Mouse (Mus musculus): ENCODE measurements around the gene Gm9837. TPM values are rescaled to one million over a fixed set of nuclear protein-coding genes. Genes with fewer than 3 reads are reported as not detected.

The Gm9837 gene
- total RNA-seq, 2 experiments from 2014 or later, result not detected

GRCm38 (mm10) chr11:53489007-53489406 lies 18.7 kb upstream of the Gm9837 start:
- DNase-seq (ENCODE audit: low spot score), result no peak
- intact Hi-C loops (cut with DNase I), result no loop called here

- no peak for DNase-seq (ENCODE audit: low spot score)
- intact Hi-C loops (cut with DNase I), result no loop called here
Observed at GRCm38 (mm10) chr11:53486822-53487594, 16.7 kb upstream of the Gm9837 start.

GRCm38 (mm10) chr11:53486351-53486750 lies 16.1 kb upstream of the Gm9837 start:
- no peak for DNase-seq (ENCODE audit: low spot score)
- intact Hi-C loops (cut with DNase I), result no loop called here

- no peak for DNase-seq (ENCODE audit: low spot score)
- intact Hi-C loops (cut with DNase I), result no loop called here
Observed at GRCm38 (mm10) chr11:53485719-53486118, 15.4 kb upstream of the Gm9837 start.

GRCm38 (mm10) chr11:53483159-53483891 lies 13.0 kb upstream of the Gm9837 start:
- intact Hi-C loops (cut with DNase I), result no loop called here
- DNase-seq (ENCODE audit: low spot score), result no peak

GRCm38 (mm10) chr11:53481088-53481730 lies 10.9 kb upstream of the Gm9837 start:
- DNase-seq (ENCODE audit: low spot score), result no peak
- intact Hi-C loops (cut with DNase I), result no loop called here

- no peak for DNase-seq (ENCODE audit: low spot score)
- intact Hi-C loops (cut with DNase I), result no loop called here
Observed at GRCm38 (mm10) chr11:53479783-53480301, 9.6 kb upstream of the Gm9837 start, which contains the start of the genes Gm9945 and Sowaha. Gm9945 (plus strand) TSS chr11:53480166. Sowaha (minus strand) TSS chr11:53480274.

GRCm38 (mm10) chr11:53479171-53479782 lies 9.0 kb upstream of the Gm9837 start:
- intact Hi-C loops (cut with DNase I), result no loop called here
- DNase-seq (ENCODE audit: low spot score), result no peak

- intact Hi-C loops (cut with DNase I), result no loop called here
- DNase-seq (ENCODE audit: low spot score), result no peak
Observed at GRCm38 (mm10) chr11:53478383-53479170, 8.3 kb upstream of the Gm9837 start.

GRCm38 (mm10) chr11:53477833-53478232 lies 7.6 kb upstream of the Gm9837 start:
- no peak for DNase-seq (ENCODE audit: low spot score)
- intact Hi-C loops (cut with DNase I), result no loop called here

- no peak for DNase-seq (ENCODE audit: low spot score)
- intact Hi-C loops (cut with DNase I), result no loop called here
Observed at GRCm38 (mm10) chr11:53475620-53476019, 5.3 kb upstream of the Gm9837 start.

GRCm38 (mm10) chr11:53472709-53473108 lies 2.4 kb upstream of the Gm9837 start:
- intact Hi-C loops (cut with DNase I), result loop anchor here (5.0 kb wide), 2 partner anchors 40 to 110 kb away; no protein-coding TSS in a partner anchor
- no peak for DNase-seq (ENCODE audit: low spot score)

- intact Hi-C loops (cut with DNase I), result loop anchor here (1.0 kb wide), 1 partner anchor 159 kb away; no protein-coding TSS in a partner anchor
Observed at GRCm38 (mm10) chr11:53469294-53469967, 848 bp downstream of the Gm9837 start.

GRCm38 (mm10) chr11:53466231-53466971 lies 3.9 kb downstream of the Gm9837 start:
- intact Hi-C loops (cut with DNase I), result loop anchor here (2.0 kb wide), 1 partner anchor 224 kb away; no protein-coding TSS in a partner anchor
- DNase-seq (ENCODE audit: low spot score), result peak; percentile 52

More at GRCm38 (mm10) chr11:53469294-53469967, 848 bp downstream of the Gm9837 start:
- DNase-seq (ENCODE audit: low spot score), result no peak

- no peak for DNase-seq (ENCODE audit: low spot score)
Observed at GRCm38 (mm10) chr11:53463551-53464424, 6.5 kb downstream of the Gm9837 start.

GRCm38 (mm10) chr11:53461727-53462126 lies 8.6 kb downstream of the Gm9837 start:
- intact Hi-C loops (cut with DNase I), result no loop called here
- no peak for DNase-seq (ENCODE audit: low spot score)

More at GRCm38 (mm10) chr11:53463551-53464424, 6.5 kb downstream of the Gm9837 start:
- intact Hi-C loops (cut with DNase I), result no loop called here

GRCm38 (mm10) chr11:53460192-53460591 lies 10.1 kb downstream of the Gm9837 start:
- DNase-seq (ENCODE audit: low spot score), result no peak
- intact Hi-C loops (cut with DNase I), result no loop called here

Measured in heart, postnatal 25 days (tissue).